Mouse (Mus musculus): ENCODE measurements around the gene Gm49486. TPM values are rescaled to one million over a fixed set of nuclear protein-coding genes. Genes with fewer than 3 reads are reported as not detected.

Gene Gm49486
- total RNA-seq, 4 experiments from 2014 or later: 0.24 to 0.72 (median 0.36) TPM

- no peak for DNase-seq (ENCODE audit: low spot score in 2 of 2)
Measured at GRCm38 (mm10) chr15:79268521-79268920, 39.3 kb downstream of the Gm49486 start.

GRCm38 (mm10) chr15:79270317-79271123 is 41.3 kb downstream of the Gm49486 start:
- peak; percentile 73 to 79 for DNase-seq (ENCODE audit: low spot score in 2 of 2)

GRCm38 (mm10) chr15:79271124-79271746 is 42.0 kb downstream of the Gm49486 start:
- no peak for DNase-seq (ENCODE audit: low spot score in 2 of 2)

- no peak for DNase-seq (ENCODE audit: low spot score in 2 of 2)
Measured at GRCm38 (mm10) chr15:79273020-79273419, 43.8 kb downstream of the Gm49486 start.

- no peak for DNase-seq (ENCODE audit: low spot score in 2 of 2)
Measured at GRCm38 (mm10) chr15:79277728-79278127, 48.5 kb downstream of the Gm49486 start.

GRCm38 (mm10) chr15:79280209-79280608 is 51.0 kb downstream of the Gm49486 start:
- no peak for DNase-seq (ENCODE audit: low spot score in 2 of 2)

GRCm38 (mm10) chr15:79280850-79281249 is 51.7 kb downstream of the Gm49486 start:
- peak; percentile 29 to 45 for DNase-seq (ENCODE audit: low spot score in 2 of 2)

- DNase-seq (ENCODE audit: low spot score in 2 of 2): no peak
Measured at GRCm38 (mm10) chr15:79281389-79281788, 52.2 kb downstream of the Gm49486 start.

- no peak for DNase-seq (ENCODE audit: low spot score in 2 of 2)
Measured at GRCm38 (mm10) chr15:79282434-79282833, 53.2 kb downstream of the Gm49486 start.

GRCm38 (mm10) chr15:79283371-79283770 is 54.2 kb downstream of the Gm49486 start:
- no peak for DNase-seq (ENCODE audit: low spot score in 2 of 2)

GRCm38 (mm10) chr15:79285399-79285798 is 56.2 kb downstream of the Gm49486 start, which contains the start of gene Baiap2l2:
TSS of gene Baiap2l2 (minus strand) at chr15:79285537.
- no peak for DNase-seq (ENCODE audit: low spot score in 2 of 2)

- no peak for DNase-seq (ENCODE audit: low spot score in 2 of 2)
Measured at GRCm38 (mm10) chr15:79286141-79286540, 57.0 kb downstream of the Gm49486 start.

- no peak for DNase-seq (ENCODE audit: low spot score in 2 of 2)
Measured at GRCm38 (mm10) chr15:79287091-79287490, 57.9 kb downstream of the Gm49486 start.

GRCm38 (mm10) chr15:79288387-79288786 is 59.2 kb downstream of the Gm49486 start:
- no peak for DNase-seq (ENCODE audit: low spot score in 2 of 2)

GRCm38 (mm10) chr15:79289441-79289840 is 60.2 kb downstream of the Gm49486 start:
- DNase-seq (ENCODE audit: low spot score in 2 of 2): no peak

- no peak for DNase-seq (ENCODE audit: low spot score in 2 of 2)
Measured at GRCm38 (mm10) chr15:79290340-79290739, 61.1 kb downstream of the Gm49486 start.

- no peak for DNase-seq (ENCODE audit: low spot score in 2 of 2)
Measured at GRCm38 (mm10) chr15:79292779-79293178, 63.6 kb downstream of the Gm49486 start.

GRCm38 (mm10) chr15:79298553-79298952 is 69.4 kb downstream of the Gm49486 start:
- DNase-seq (ENCODE audit: low spot score in 2 of 2): no peak

- DNase-seq (ENCODE audit: low spot score in 2 of 2): no peak
Measured at GRCm38 (mm10) chr15:79299563-79300155, 70.5 kb downstream of the Gm49486 start.

- DNase-seq (ENCODE audit: low spot score in 2 of 2): no peak
Measured at GRCm38 (mm10) chr15:79303725-79304124, 74.5 kb downstream of the Gm49486 start.

- no peak for DNase-seq (ENCODE audit: low spot score in 2 of 2)
Measured at GRCm38 (mm10) chr15:79304832-79305231, 75.6 kb downstream of the Gm49486 start.

- no peak for DNase-seq (ENCODE audit: low spot score in 2 of 2)
Measured at GRCm38 (mm10) chr15:79306043-79306637, 76.9 kb downstream of the Gm49486 start.
